Mouse (Mus musculus): Measurements from ENCODE around the gene Lim2. TPM values are rescaled to one million over a fixed set of nuclear protein-coding genes. Genes with fewer than 3 reads are reported as not detected.
A peak's percentile ranks its signal among the peaks of the same experiment; 100 is the strongest.

The Lim2 gene
- polyA plus RNA-seq, 1 experiment from 2014 or later: not detected

- WGBS (ENCODE audit: insufficient replicate concordance): 80% methylated on average over 10 of the region's 10 CpGs
- Histone ChIP-seq H3K4me3 (ENCODE audit: low read depth, low read length) (no peak overlapping the region), H3K27ac (ENCODE audit: low read length) (no peak overlapping the region), H3K9ac (ENCODE audit: low read depth, low read length) (no peak overlapping the region), H3K4me2 (ENCODE audit: low read depth, low read length) (no peak overlapping the region), H3K36me3 (ENCODE audit: control insufficient read depth, insufficient read depth) (no peaks in the 10 kb centered on the region), H3K9me3 (replicated peaks; ENCODE audit: control insufficient read depth, low read length) (no peaks in the 10 kb centered on the region), H3K27me3 (ENCODE audit: control insufficient read depth, insufficient read depth, low read depth, low read length) (no peaks in the 10 kb centered on the region), H3K4me1 (ENCODE audit: control insufficient read depth, low read depth, low read length) (no peaks in the 10 kb centered on the region)
- no peak for ATAC-seq (ENCODE audit: low read depth)
These were observed 10.2 kb upstream of the Lim2 start for GRCm38 (mm10) chr7:43417298-43417697.

DNA sequence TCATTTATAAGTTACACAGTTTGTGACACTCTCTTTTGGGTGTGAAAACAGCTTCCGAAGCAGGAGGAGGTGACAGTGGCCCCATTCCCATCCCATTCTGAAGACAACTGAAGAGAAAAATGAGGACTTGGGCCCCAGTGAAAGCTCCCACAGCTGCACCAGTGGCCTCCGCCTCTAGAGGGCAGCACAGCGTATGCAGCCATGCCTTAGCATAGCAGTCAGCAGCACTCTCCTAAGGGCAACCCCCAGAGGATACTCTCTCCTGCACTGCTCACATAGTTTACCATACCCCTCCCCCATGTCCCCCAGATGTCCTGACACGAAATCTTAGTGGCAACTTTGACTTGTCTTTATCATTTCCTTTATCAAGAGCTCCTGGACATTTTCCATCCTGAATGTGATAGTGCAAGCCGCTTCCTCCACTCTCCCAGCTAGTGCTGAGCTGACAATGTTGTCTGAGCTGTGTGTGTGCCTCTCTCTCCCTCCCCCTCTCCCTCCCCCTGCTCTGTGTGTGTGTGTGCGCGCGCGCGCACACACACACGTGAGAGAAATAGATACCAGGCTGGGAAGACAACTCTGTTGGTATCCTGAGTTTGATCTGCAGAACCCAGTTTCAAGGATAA lies 4.4 kb upstream of the Lim2 start:
- no peak overlapping the region for H3K4me2 ChIP-seq (ENCODE audit: low read depth, low read length)
- no peaks in the 10 kb centered on the region for H3K9me3 ChIP-seq (replicated peaks; ENCODE audit: control insufficient read depth, low read length)
- H3K27ac ChIP-seq (ENCODE audit: low read length): no peak overlapping the region
- H3K27me3 ChIP-seq (ENCODE audit: control insufficient read depth, insufficient read depth, low read depth, low read length): no peaks in the 10 kb centered on the region
- H3K36me3 ChIP-seq (ENCODE audit: control insufficient read depth, insufficient read depth): no peaks in the 10 kb centered on the region
- 8% methylated on average over 11 of the region's 11 CpGs for WGBS (ENCODE audit: insufficient replicate concordance)
- no peak overlapping the region for H3K9ac ChIP-seq (ENCODE audit: low read depth, low read length)
- ATAC-seq (ENCODE audit: low read depth): peak; percentile 88
- peaks cover 3% of the 10 kb centered on the region; the same call in 1 of the 2 replicates for H3K4me1 ChIP-seq (ENCODE audit: control insufficient read depth, low read depth, low read length)
- H3K4me3 ChIP-seq (ENCODE audit: low read depth, low read length): no peak overlapping the region

GRCm38 (mm10) chr7:43423991-43424625 lies 3.4 kb upstream of the Lim2 start:
- Histone ChIP-seq H3K9ac (ENCODE audit: low read depth, low read length) (no peak overlapping the region), H3K36me3 (ENCODE audit: control insufficient read depth, insufficient read depth) (no peaks in the 10 kb centered on the region), H3K4me2 (ENCODE audit: low read depth, low read length) (no peak overlapping the region), H3K4me1 (ENCODE audit: control insufficient read depth, low read depth, low read length) (peaks cover 3% of the 10 kb centered on the region; the same call in 1 of the 2 replicates), H3K27me3 (ENCODE audit: control insufficient read depth, insufficient read depth, low read depth, low read length) (no peaks in the 10 kb centered on the region), H3K9me3 (replicated peaks; ENCODE audit: control insufficient read depth, low read length) (no peaks in the 10 kb centered on the region), H3K4me3 (ENCODE audit: low read depth, low read length) (no peak overlapping the region), H3K27ac (ENCODE audit: low read length) (no peak overlapping the region)
- no peak for ATAC-seq (ENCODE audit: low read depth)
- WGBS (ENCODE audit: insufficient replicate concordance): 43% methylated on average over 3 of the region's 3 CpGs

- Histone ChIP-seq H3K9ac (ENCODE audit: low read depth, low read length) (no peak overlapping the region), H3K4me3 (ENCODE audit: low read depth, low read length) (no peak overlapping the region), H3K9me3 (replicated peaks; ENCODE audit: control insufficient read depth, low read length) (no peaks in the 10 kb centered on the region), H3K4me2 (ENCODE audit: low read depth, low read length) (no peak overlapping the region), H3K36me3 (ENCODE audit: control insufficient read depth, insufficient read depth) (no peaks in the 10 kb centered on the region), H3K27me3 (ENCODE audit: control insufficient read depth, insufficient read depth, low read depth, low read length) (no peaks in the 10 kb centered on the region), H3K27ac (ENCODE audit: low read length) (no peak overlapping the region), H3K4me1 (ENCODE audit: control insufficient read depth, low read depth, low read length) (no peaks in the 10 kb centered on the region)
- ATAC-seq (ENCODE audit: low read depth): no peak
- 29% methylated on average over 4 of the region's 4 CpGs for WGBS (ENCODE audit: insufficient replicate concordance)
These were observed 2.0 kb downstream of the Lim2 start for GRCm38 (mm10) chr7:43429500-43429899.

DNA sequence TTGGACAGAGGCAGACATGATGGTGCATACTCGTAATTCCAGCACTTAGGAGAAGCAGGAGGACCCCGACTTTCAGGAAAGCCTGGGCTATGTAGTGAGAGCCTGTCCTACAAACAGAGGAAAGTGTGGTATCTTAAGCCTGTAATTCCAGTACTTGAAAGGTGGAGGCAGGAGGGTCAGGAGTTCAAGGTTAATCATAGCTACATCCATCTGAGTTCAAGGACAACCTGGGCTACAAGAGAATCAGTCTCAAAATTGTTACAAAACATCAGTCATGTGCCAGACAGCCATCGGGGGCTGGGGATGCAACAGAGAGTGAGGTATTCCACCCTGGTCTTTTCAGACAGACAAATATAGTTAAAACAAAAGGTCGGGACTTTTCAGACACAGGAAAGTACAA lies 5.4 kb downstream of the Lim2 start:
- H3K4me3 ChIP-seq (ENCODE audit: low read depth, low read length): no peak overlapping the region
- H3K4me2 ChIP-seq (ENCODE audit: low read depth, low read length): no peak overlapping the region
- H3K36me3 ChIP-seq (ENCODE audit: control insufficient read depth, insufficient read depth): no peaks in the 10 kb centered on the region
- no peak for ATAC-seq (ENCODE audit: low read depth)
- no peak overlapping the region for H3K27ac ChIP-seq (ENCODE audit: low read length)
- no peak overlapping the region for H3K9ac ChIP-seq (ENCODE audit: low read depth, low read length)
- WGBS (ENCODE audit: insufficient replicate concordance): 51% methylated on average over 4 of the region's 4 CpGs
- no peaks in the 10 kb centered on the region for H3K9me3 ChIP-seq (replicated peaks; ENCODE audit: control insufficient read depth, low read length)
- no peaks in the 10 kb centered on the region for H3K27me3 ChIP-seq (ENCODE audit: control insufficient read depth, insufficient read depth, low read depth, low read length)
- H3K4me1 ChIP-seq (ENCODE audit: control insufficient read depth, low read depth, low read length): no peaks in the 10 kb centered on the region

DNA sequence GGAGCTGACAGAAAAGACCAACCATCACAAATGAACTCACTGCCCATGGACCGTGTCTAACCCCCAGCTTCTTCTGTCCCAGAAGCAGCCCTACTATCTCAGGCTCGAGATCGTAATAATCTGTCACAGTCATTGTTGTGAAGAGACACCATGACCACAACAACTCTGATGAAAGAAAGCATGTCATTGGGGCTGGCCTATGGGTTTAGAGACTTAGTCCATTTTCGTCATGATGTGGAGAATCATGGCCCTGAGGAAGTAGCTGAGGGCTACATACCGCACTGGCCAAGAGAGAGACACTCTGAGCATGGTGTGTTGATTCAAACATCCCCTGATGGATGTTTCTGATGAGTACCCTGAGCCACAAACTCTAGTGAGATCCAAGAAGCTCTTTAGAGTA lies 7.2 kb downstream of the Lim2 start:
- no peaks in the 10 kb centered on the region for H3K27me3 ChIP-seq (ENCODE audit: control insufficient read depth, insufficient read depth, low read depth, low read length)
- no peaks in the 10 kb centered on the region for H3K9me3 ChIP-seq (replicated peaks; ENCODE audit: control insufficient read depth, low read length)
- ATAC-seq (ENCODE audit: low read depth): no peak
- H3K4me2 ChIP-seq (ENCODE audit: low read depth, low read length): no peak overlapping the region
- no peak overlapping the region for H3K4me3 ChIP-seq (ENCODE audit: low read depth, low read length)
- no peaks in the 10 kb centered on the region for H3K4me1 ChIP-seq (ENCODE audit: control insufficient read depth, low read depth, low read length)
- 66% methylated on average over 5 of the region's 5 CpGs for WGBS (ENCODE audit: insufficient replicate concordance)
- H3K27ac ChIP-seq (ENCODE audit: low read length): no peak overlapping the region
- no peak overlapping the region for H3K9ac ChIP-seq (ENCODE audit: low read depth, low read length)
- no peaks in the 10 kb centered on the region for H3K36me3 ChIP-seq (ENCODE audit: control insufficient read depth, insufficient read depth)

DNA sequence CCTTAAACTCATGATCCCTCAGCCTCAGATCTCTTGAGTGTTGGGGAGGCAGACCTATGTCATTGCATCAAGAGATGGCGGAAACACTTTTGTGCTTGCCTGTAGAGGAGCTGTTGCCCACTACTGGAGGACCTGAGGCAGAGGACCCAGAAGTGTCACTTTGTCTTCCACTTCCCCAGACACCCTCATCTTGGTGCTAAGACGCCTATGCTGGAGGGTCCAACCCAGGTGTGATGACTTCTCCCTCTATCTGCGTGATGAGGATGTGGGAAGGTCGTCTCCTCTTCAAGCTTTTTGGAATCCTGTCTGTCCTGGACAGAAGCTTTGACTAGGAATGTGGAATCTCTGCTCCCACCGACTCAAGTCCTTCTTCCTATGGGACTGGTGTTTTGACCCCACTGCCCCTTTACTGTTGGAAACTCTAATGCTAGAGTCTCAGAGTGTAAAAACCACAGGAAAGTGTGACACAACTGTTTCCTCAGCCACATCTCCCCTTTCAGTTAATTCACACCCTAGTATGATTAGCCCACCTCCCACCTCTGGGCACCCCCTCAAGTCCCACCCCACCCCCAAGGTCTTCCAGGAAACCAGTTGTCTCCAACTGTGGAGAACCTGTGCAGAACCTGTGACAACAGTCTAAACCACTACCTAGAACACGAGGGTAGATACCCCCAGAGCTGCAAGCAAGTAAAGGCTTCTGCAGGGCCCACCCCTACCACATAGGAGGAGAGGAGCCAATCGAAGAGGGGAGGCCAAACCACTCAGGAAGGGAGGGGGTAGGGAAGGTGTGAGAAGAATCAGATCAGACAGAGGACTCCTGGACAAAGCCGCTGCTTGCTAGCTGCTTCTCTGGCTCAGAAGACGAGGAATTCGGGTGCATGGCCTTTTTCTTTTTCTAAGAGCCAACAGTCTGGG lies 9.1 kb downstream of the Lim2 start, which contains the start of gene Nkg7:
Gene Nkg7, plus strand, starts transcription at position 733 of the 915 bp plus-strand sequence.
- Histone ChIP-seq H3K4me1 (ENCODE audit: control insufficient read depth, low read depth, low read length) (peaks cover 3% of the 10 kb centered on the region), H3K4me2 (ENCODE audit: low read depth, low read length) (no peak within 1 kb of the TSS), H3K9me3 (replicated peaks; ENCODE audit: control insufficient read depth, low read length) (no peaks in the 10 kb centered on the region), H3K4me3 (ENCODE audit: low read depth, low read length) (no peak within 1 kb of the TSS), H3K27ac (ENCODE audit: low read length) (no peak within 1 kb of the TSS), H3K27me3 (ENCODE audit: control insufficient read depth, insufficient read depth, low read depth, low read length) (no peaks in the 10 kb centered on the region), H3K9ac (ENCODE audit: low read depth, low read length) (no peak within 1 kb of the TSS), H3K36me3 (ENCODE audit: control insufficient read depth, insufficient read depth) (no peaks in the 10 kb centered on the region)
- ATAC-seq (ENCODE audit: low read depth): no peak
- 39% methylated on average over 10 of the region's 10 CpGs for WGBS (ENCODE audit: insufficient replicate concordance)

DNA sequence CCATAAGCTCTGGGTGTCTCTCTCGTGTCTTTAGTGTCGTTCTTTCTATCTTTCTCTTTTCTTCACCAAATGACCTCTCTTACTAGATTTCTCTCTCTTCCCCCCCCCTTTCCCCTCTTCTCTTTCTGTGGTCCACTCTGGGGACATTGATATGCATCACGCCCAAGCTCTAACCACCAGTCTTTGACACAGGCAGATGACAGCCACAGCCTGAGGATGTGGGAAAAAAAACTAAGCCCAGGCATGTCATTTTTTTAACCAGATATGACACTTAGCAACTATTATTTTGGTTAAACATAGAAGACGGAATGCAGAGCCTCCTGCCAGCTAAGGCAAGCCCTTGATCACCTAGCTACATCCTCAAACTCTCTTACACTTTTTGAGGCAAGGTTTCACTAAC lies 11.1 kb downstream of the Lim2 start:
- ATAC-seq (ENCODE audit: low read depth): no peak
- H3K27ac ChIP-seq (ENCODE audit: low read length): no peak overlapping the region
- H3K4me2 ChIP-seq (ENCODE audit: low read depth, low read length): no peak overlapping the region
- H3K4me1 ChIP-seq (ENCODE audit: control insufficient read depth, low read depth, low read length): peaks cover 11% of the 10 kb centered on the region
- H3K4me3 ChIP-seq (ENCODE audit: low read depth, low read length): no peak overlapping the region
- H3K9me3 ChIP-seq (replicated peaks; ENCODE audit: control insufficient read depth, low read length): no peaks in the 10 kb centered on the region
- H3K36me3 ChIP-seq (ENCODE audit: control insufficient read depth, insufficient read depth): no peaks in the 10 kb centered on the region
- H3K9ac ChIP-seq (ENCODE audit: low read depth, low read length): no peak overlapping the region
- H3K27me3 ChIP-seq (ENCODE audit: control insufficient read depth, insufficient read depth, low read depth, low read length): no peaks in the 10 kb centered on the region
- WGBS (ENCODE audit: insufficient replicate concordance): 31% methylated on average over 4 of the region's 4 CpGs

DNA sequence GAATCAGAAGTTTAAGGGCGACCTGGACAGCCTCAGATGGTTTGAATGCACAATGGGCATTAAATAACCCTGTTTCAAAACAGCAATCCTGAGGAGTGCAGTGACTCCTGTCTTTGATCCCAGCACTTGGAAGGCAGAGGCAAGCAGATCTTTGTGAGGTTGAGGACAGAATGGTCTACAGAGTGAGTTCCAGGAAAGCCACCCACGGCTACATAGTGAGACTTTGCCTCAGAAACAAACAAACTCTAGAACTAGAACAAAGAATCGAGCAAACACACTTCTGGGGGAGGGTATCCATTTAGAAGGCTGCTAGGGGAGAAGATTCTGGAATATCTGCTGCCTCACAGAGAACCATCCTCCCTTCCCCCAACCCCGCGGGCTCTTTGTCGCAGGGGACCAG lies 13.0 kb downstream of the Lim2 start, which contains the start of gene Cldnd2:
Gene Cldnd2, plus strand, starts transcription at position 301 of the 400 bp plus-strand sequence.
- Histone ChIP-seq H3K4me1 (ENCODE audit: control insufficient read depth, low read depth, low read length) (peaks cover 19% of the 10 kb centered on the region), H3K27me3 (ENCODE audit: control insufficient read depth, insufficient read depth, low read depth, low read length) (no peaks in the 10 kb centered on the region), H3K36me3 (ENCODE audit: control insufficient read depth, insufficient read depth) (no peaks in the 10 kb centered on the region), H3K4me2 (ENCODE audit: low read depth, low read length) (no peak within 1 kb of the TSS), H3K9ac (ENCODE audit: low read depth, low read length) (no peak within 1 kb of the TSS), H3K9me3 (replicated peaks; ENCODE audit: control insufficient read depth, low read length) (no peaks in the 10 kb centered on the region), H3K4me3 (ENCODE audit: low read depth, low read length) (no peak within 1 kb of the TSS), H3K27ac (ENCODE audit: low read length) (no peak within 1 kb of the TSS)
- WGBS (ENCODE audit: insufficient replicate concordance): 55% methylated on average over 6 of the region's 6 CpGs
- no peak for ATAC-seq (ENCODE audit: low read depth)
